ENCODE assay signal across 8 mouse cellular contexts in genomic region chr7:126831539-126831938, GRCm38 (mm10). TPM values are rescaled to one million over a fixed set of nuclear protein-coding genes. Genes with fewer than 3 reads are reported as not detected.
DNase-seq lines count a peak whose midpoint lies in the region; ATAC-seq and TF ChIP-seq lines count a peak whose summit lies in the region.
"Had no signal": no experiment of that assay in that cellular context is flagged by ENCODE, and none has a peak within 500 bp of the region (broad histone marks: within the 10 kb centered on the region; RNA-seq: fewer than 3 reads in every experiment).

Gene 4930451I11Rik, minus strand, starts transcription at chr7:126831639.

- DNase-seq in lung, postnatal 25 days (ENCODE audit: low spot score) = no peak
- DNase-seq in urinary bladder, postnatal 25 days (ENCODE audit: low spot score) = no peak
- DNase-seq in spleen, adult 12 weeks (ENCODE audit: low spot score) = no peak

- H3K27me3 ChIP-seq in lung, embryonic 15.5 days = no peaks in the 10 kb centered on the region
- 0 out of 2 replicates have a peak, but pooled peaks cover 6% of the 10 kb centered on the region for H3K27me3 ChIP-seq in intestine, postnatal 0 days (replicated peaks; ENCODE audit: control insufficient read depth, insufficient read depth, low read length)

- H3K4me3 ChIP-seq in lung, embryonic 15.5 days = peak within 1 kb of the TSS; percentile 29
- peak within 1 kb of the TSS; percentile 20; the same call in 1 of the 2 replicates for H3K4me3 ChIP-seq in intestine, postnatal 0 days (ENCODE audit: low read depth, low read length)
- peak within 1 kb of the TSS; percentile 16 for H3K4me3 ChIP-seq in olfactory bulb, adult 2 months (ENCODE audit: insufficient read depth, low read depth, low read length)

- WGBS in lung, embryonic 15.5 days = 54% methylated on average over 5 of the region's 5 CpGs
- 54% methylated on average over 5 of the region's 5 CpGs for WGBS in intestine, postnatal 0 days
- 54% methylated on average over 5 of the region's 5 CpGs for WGBS in olfactory bulb, adult 2 months

- H3K9me3 ChIP-seq in lung, embryonic 15.5 days = no peaks in the 10 kb centered on the region
- no peaks in the 10 kb centered on the region for H3K9me3 ChIP-seq in intestine, postnatal 0 days (ENCODE audit: control insufficient read depth)

- H3K27ac ChIP-seq in lung, embryonic 15.5 days = no peak within 1 kb of the TSS
- no peak within 1 kb of the TSS for H3K27ac ChIP-seq in intestine, postnatal 0 days (ENCODE audit: low read depth, low read length)
- H3K27ac ChIP-seq in olfactory bulb, adult 2 months (ENCODE audit: insufficient read depth, low read depth, low read length) = no peak within 1 kb of the TSS

- ATAC-seq in lung, embryonic 15.5 days (ENCODE audit: borderline replicate concordance, extremely low read depth, low FRiP score, low TSS enrichment) = no peak
- peak; percentile 6; the same call in 1 of the 2 replicates for ATAC-seq in erythroid progenitor cell, adult 5-6 weeks (replicated peaks; ENCODE audit: low FRiP score, poor library complexity, severe bottlenecking)
- no peak for ATAC-seq in intestine, postnatal 0 days

- no peak for TF ChIP-seq POLR2A in olfactory bulb, adult 2 months (IDR thresholded peaks at IDR 0.05; ENCODE audit: insufficient read depth, low read depth, low read length)

- H3K4me2 ChIP-seq in lung, embryonic 15.5 days = peak within 1 kb of the TSS; percentile 54
- peak within 1 kb of the TSS; percentile 58 for H3K4me2 ChIP-seq in intestine, postnatal 0 days (replicated peaks; ENCODE audit: low read depth)

- H3K4me1 ChIP-seq in lung, embryonic 15.5 days = peaks cover 4% of the 10 kb centered on the region; the same call in 1 of the 2 replicates
- H3K4me1 ChIP-seq in intestine, postnatal 0 days (replicated peaks; ENCODE audit: control insufficient read depth, insufficient read depth, low read length) = no peaks in the 10 kb centered on the region
- peaks cover 8% of the 10 kb centered on the region for H3K4me1 ChIP-seq in olfactory bulb, adult 2 months (ENCODE audit: control insufficient read depth, insufficient read depth, low read length)

- H3K9ac ChIP-seq in lung, embryonic 15.5 days = no peak within 1 kb of the TSS
- no peak within 1 kb of the TSS for H3K9ac ChIP-seq in intestine, postnatal 0 days (ENCODE audit: low read depth, low read length)

- H3K36me3 ChIP-seq in lung, embryonic 15.5 days = no peaks in the 10 kb centered on the region
- H3K36me3 ChIP-seq in intestine, postnatal 0 days (ENCODE audit: control insufficient read depth, insufficient read depth) = no peaks in the 10 kb centered on the region

- no peak for TF ChIP-seq CTCF in intestine, postnatal 0 days (IDR thresholded peaks at IDR 0.05; ENCODE audit: low read depth)
- TF ChIP-seq CTCF in olfactory bulb, adult 2 months (IDR thresholded peaks at IDR 0.05; ENCODE audit: insufficient read depth, low read depth, low read length) = no peak

RNA-seq across cellular contexts. Expression of gene 4930451I11Rik, which starts in this region (rescaled TPM):
- polyA plus RNA-seq in lung, embryonic 15.5 days (2015; fragmentation: Nextera tagmentation; extraction: Ambion mirVana) = not detected in 2 replicates
- not detected in 2 replicates for total RNA-seq in erythroid progenitor cell, adult 5-6 weeks (2015; ENCODE audit: low replicate concordance)
- not detected in 2 replicates for total RNA-seq in erythroid progenitor cell, adult 5-6 weeks (2017; ENCODE audit: low replicate concordance)
- polyA plus RNA-seq in intestine, postnatal 0 days (2015; fragmentation: Nextera tagmentation; extraction: Ambion mirVana) = not detected in 2 replicates
- not detected in 2 replicates for polyA plus RNA-seq in olfactory bulb, adult 2 months (2012; ENCODE audit: insufficient read depth, insufficient read length, low replicate concordance, missing spikeins)
- polyA plus RNA-seq: inflammation-experienced regulatory T-cells, adult 6 months had no signal

Comparison
In these comparisons a context has a peak if more than half of its experiments do, and no peak if none do; other contexts are left out.
1. Peak in ATAC-seq in erythroid progenitor cell, adult 5-6 weeks; RNA of the gene not detected or under 1 TPM.